Mouse (Mus musculus) heart, adult 2 months (tissue): ENCODE data around the gene Nop2.

Source experiments
- EP300 ChIP-seq: fragments of 200-500 bp; IDR thresholded peaks from 2 replicates; pipeline ENCODE4 v1.6.1; 2011; ENCODE audit warnings: low read depth, low read length, control low read depth; ENCODE audit not compliant: insufficient read depth
- POLR2A ChIP-seq: fragments of 200-500 bp; IDR thresholded peaks from 2 replicates; pipeline ENCODE4 v1.6.1; 2011; ENCODE audit warnings: mild to moderate bottlenecking, low read depth, low read length, control low read depth; ENCODE audit not compliant: insufficient read depth

DNA sequence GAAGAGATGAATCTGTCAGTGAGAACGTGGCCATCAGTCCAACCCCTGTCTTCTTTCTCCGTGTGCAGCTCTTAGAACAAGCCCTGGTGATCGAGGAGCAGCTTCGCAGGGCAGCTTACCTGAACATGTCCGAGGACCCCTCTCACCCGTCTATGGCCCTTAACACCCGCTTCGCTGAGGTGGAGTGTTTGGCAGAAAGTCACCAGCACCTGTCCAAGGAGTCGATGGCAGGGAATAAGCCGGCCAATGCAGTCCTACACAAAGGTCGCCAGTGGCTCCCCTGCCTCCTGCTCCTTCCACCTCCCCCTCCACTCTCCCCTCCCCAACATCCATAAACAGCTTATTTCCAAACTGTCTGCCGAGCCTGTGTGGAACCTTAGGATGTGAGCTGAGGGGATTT lies 3.0 kb upstream of the Nop2 start:
- no peak for TF ChIP-seq EP300
- TF ChIP-seq POLR2A, result no peak
